Mouse (Mus musculus) cerebellum, postnatal 14 days (tissue): ENCODE results near the gene Enpep.

Experiments
- DNase-seq, 2 experiments: peaks; one replicate each; pipeline ENCODE4 v3.0.0; 2021; ENCODE audit warnings: mixed read lengths in 2 of 2

Gene Enpep

DNA sequence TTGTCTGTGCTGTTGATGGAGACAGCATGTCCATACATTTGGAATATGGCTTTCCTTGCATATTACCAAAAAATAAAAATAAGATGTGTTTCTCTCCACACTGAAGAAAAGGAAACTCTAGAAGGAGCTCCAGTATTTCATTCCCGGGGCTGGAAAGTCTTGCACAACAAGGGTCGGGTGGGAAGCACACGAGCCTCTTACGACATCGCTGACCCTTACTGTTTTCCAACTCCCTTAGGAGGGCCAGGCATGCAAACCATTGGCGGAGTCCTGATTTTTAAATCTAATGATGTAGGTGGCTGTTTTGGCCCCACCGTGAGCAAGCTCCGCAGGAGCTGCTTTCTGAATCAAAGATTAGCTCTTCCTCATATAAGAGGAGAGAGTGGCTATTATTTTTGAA, 20.6 kb downstream of the Enpep start:
- no peak for DNase-seq

DNA sequence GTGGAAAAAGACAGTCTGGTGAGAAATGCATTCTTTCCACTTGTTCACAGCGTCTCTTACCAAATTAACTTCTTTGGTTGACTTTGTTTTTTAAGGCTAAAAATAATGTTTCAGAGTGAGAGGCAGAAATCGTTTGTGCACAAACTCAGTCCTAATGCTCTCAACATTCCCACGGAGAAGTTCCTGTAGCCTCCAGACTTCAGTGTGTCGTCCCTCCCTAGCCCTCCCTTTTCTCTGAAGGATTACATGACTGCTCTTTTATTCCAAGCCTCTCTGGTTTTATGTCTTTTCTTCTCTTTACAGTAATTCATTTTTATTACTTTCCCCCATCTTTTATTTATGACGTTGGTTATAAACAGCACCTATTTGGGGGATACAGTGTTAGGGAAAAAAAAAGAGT, 22.6 kb downstream of the Enpep start:
- DNase-seq: no peak

DNA sequence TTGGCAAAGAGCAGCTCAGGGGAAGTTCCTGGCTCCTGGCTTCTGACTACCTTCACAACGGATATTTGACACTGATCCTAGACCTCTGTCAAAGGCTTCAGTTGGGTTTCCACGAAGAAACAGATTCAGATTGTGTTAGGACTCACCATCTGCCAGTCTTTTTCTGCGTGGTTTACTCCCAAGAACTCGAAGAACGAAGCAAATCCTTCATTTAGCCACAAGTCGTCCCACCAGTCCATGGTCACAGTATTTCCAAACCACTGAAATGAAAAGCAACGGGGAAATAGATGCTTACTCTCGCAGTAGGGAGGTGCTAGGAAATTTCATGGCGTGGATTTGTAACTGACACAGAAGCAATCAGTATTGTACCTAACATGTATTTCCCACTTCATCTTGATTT, 23.6 kb downstream of the Enpep start:
- DNase-seq: peak; percentile 38 to 54

DNA sequence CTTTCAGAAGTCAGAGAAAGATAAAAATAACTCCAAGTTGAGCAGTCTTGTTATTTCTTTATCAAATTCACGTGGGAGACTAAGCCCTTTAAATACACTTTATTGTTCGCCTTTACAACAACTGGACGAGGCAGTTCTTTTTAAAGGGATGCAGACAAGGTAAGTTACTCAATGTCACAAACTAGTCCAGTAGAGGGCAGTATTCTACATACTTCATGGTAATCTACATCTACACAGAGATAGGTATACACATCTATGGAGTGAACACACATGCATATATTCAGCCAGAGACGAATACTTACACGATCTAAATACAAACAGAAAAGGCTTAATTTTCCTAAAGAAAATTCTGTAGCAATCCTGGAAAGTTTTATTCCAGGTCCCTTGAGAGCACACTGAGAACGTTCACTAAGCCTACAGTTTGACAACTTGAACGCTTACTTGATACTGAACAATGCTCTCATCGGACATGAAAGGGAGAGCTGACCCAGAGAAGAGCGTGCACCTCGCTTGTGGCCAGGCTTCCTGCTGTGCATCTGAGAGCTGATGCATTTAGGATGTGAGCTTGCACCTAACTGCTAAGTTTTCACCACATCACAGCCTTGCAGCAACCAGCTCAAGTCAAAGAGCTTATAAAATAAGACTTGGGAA, 24.3 kb downstream of the Enpep start:
- peak; percentile 27 to 55 for DNase-seq

DNA sequence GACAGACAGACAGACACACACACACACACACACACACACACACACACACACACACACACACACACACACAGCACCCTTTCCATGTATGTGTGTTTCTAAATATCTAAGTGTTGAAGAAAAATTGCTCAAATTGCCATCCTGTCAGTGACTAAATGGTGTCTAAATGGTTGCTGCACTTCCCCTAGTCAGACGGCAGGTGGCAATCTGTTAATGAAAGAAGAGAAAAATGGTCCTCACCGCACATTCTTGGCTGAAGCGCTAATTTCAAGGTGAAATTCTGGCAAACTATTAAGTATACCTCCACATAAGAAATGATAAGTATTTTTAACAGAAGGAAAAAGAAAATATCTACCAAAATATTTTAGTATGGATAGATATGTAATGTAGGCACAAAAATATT, 28.6 kb downstream of the Enpep start:
- DNase-seq: peak; percentile 69 to 71

DNA sequence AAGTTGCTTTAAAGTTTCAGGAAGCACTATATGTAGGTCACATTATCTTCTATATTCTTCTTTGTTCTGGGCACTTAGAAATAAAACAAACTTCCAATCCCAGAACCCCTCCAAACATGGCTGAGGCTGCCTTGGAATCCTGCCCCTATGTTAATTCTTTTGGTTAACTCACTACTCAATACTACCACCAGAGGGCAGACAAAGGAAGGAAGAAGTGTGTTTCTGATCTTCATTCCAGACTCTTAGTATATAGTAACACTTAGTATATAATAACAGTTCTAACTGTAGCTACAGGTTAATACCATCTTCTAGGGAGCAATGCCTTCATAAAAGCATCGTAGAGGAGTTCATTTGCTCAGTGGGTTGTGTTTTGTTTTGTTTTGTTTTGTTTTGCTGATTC, 32.6 kb downstream of the Enpep start:
- peak; percentile 47 to 57 for DNase-seq

DNA sequence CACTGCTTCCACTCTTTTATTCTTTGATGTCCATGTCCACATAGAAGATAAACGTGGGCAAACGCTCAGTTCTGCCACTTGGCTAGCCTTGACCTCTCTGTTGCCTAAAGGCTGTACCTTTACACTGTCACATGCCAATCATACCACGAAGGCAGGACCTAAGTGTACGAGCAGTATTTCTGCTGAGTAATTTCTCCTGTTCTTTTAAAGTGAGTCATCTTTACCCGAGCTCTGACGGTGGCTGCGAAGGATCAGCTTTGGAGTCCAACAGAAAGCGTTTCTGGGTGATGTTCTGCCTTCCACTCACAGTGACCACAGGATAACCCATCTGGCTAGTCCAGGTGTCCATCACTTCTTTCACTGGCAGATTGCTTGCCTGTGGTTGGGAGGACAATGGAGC, 33.9 kb downstream of the Enpep start:
- DNase-seq: no peak

DNA sequence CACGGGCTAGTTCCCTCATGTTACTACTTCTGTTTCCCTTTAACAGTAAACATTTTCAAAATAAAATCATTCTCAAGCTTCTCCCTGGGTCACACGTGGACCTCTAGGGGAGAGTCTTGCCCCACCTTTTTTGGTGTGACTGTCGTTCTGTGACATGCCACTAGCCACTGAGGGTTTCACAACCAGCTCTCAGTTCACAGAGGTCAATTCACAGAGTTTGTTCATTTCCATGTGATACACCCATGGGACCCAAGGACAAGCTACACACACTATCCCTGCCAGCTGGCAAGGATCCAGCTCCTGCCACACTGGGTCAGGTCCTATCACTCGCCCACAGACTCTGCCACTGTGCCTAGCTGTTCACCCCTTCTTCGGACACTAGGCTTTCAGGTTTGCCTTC, 35.5 kb downstream of the Enpep start:
- peak in 1 of 2 experiments; percentile 29 for DNase-seq

DNA sequence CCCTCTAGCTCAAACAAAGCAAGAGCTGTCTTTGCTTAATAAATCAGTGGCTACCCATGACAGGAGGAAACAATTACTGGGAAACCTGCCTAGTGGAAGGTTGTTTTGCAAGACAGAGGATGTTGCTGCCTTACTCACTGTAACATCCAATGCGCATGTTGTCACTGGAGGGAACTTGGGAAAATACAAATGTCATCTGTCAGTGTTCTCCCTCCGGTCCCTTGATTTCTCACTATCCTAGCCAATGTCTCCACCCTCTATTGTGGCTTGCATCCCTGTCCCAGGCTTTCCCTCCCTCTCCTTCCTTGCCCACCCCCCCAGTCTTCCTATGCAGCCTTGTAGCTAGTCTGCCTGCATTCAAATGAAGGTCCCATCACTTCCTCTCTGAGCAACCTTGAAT, 36.6 kb downstream of the Enpep start:
- DNase-seq: no peak

DNA sequence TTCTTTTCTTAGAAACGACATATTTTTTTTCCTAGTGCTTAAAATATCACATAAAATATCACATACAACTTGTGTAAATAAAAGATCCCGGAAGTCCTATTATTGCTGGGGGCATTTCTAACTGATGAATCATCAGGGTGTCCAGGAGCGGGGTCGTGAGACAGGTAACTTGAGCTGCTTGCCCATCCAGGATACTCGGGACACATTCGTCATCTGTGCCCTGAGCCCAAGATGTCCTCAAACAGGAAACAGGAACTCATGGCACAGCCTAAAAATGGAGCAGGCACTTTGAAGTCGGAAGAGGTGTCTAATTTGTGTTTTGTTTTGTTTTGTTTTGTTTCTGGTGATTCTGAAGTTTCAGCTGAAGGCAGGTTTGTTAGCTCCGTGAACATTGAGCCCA, 43.0 kb downstream of the Enpep start:
- no peak for DNase-seq

DNA sequence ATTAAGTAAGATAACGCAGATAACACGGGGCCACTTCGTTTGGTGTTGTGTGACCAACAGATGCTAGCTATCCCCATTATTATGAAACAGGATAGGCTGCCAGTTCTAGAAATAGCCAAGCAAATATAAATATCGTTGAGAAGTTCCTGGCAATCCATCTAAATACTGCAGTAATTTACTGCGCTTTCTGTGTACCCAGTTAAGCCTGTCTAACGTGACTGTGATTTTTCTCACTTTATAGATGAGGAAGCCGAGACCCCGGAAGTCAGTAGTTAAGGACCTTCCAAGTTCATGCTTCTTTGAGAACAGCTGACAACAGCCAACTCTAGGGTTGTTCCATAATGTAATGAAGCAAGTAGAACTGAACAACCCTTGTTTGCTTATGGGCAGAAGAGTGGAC, 45.4 kb downstream of the Enpep start:
- no peak for DNase-seq

DNA sequence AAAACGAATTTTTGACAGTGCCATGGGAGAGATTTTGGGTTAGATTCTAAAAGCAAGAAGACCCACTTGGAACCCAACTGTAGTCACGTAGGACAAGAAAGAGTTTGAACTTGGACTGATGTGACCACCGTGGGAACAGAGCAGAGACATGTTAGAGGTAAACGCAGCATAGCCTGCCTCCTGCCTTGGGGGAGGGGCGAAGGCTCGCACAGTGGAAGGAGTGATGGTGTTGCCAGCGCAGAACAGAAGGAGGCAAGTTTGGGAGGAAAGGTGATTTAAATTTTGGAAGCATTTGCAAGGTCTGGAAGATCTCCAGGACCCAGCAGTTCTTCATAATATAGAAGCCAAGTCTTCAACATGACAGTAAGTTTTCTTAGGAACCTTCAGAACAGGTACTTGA, 46.1 kb downstream of the Enpep start:
- DNase-seq: peak in 1 of 2 experiments; percentile 7

DNA sequence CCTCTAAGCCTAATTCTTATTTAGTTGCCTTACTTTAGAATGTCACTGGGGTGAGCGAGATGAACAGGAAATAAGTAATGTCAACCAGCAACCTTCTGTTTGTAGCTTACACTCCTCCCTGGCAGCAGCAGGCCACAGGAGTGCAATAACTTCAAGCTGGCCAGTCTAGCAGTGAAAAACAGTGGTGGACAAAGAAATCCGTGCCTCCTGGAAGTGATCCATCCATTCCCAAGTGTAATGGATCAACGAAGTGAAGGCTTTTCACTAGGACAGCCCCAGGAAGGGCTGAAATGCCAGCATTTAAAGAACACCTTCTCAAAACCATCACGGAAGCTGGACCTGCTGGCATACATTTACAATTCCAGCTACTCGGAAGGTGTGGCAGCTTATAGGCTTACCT, 48.2 kb downstream of the Enpep start:
- no peak for DNase-seq

DNA sequence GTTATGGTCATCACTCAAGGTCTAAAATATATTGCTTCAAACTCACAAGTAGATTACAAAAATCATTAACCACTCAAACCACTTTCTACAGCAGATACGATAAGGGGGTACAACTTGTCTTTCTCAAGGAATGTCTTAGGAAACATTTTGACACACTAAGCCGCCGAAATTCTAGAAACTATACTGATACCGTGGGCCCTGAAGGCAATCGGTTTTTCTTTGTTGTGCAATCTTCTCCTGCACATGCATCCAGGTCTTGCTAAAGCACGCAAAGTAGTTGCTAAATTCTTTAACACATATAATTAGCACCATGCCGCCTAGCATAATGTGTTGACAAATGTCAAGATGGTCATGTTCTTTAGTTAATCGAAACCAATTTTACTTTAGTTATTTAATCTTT, 53.1 kb downstream of the Enpep start:
- DNase-seq: no peak

DNA sequence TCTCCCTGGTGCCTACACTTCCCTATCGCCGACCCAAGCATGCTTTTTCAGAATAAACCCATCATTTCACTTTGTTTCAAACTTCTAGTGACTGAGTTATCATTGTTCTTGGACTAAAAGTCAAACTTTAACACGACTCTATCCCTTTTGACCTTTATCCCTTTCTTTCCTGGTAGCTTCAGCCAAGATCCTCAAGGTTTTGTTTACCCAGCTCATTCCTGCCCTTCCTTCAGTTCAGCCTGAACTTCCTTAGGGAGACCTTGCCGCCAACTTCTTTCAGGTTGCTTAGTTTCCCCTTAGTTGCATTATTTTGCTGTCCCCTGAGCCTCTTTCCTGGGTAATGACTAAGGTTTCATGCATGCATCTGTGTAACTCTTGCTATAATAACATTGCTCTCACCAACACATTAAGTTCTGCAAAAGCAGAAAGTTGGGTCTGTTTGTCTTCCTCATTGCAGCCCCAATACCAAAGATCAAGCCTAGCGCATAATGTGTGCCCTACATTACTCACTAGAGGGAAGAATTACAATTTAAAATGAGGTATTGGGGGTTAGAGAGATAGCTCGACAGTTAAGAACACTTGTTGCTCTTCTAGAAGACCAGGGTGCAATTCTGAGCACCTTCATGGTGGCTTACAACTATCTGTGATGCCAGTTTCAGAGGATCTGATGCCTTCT, 59.2 kb downstream of the Enpep start:
- DNase-seq: no peak

DNA sequence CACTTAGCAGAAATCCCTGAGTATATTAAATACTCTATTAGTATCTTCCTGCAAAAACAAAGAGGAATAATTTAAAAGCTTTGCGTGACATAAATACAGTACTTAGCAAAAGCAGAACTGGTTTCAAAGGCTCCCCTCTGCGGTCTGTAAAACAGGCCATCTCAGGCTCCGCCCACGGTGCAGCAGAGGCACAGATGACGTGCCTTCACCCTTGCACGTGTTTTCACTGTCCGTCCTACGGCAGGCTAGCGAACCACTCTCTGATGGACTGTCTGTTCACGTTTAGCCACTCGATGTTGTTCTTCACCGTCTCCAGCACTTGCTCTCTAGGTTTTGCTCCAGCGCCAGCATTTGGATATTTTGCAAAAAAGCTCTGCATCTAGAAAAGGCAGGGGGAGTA, 62.5 kb downstream of the Enpep start:
- no peak for DNase-seq

DNA sequence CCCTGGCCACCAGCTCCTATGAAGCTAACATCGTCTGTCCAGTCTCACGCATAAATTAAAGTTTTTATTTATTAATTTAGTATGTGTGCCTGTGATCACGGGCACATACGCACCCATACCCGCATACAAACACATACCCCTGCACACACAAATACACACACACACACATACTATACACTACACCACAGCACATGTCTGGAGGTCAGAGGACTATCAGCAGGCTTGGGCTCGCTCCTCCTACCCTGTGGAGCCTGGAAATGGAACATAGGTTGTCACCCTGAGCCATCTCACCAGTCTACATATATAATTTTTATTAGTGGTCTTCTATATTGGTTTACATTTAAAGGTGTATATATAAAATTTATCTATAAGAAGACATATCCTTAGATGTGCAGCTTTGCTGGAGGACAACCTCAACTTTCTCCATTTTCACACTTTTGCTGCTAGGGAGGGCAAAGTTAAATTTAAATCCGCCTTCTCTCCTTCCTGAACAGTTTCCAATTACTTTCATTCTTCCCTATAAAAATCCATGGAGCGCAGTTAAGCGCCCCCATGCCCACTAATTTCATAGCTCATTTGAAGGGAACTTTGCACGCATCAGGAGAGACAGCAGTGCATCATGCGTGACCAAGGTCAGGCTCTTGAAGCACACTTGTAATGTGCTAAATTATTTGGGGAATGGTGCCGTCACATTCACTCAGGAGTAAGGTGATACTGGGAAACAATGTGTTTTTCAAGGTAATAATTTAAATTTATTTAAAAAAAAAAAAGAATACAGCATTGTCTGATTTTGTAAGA, 63.4 kb downstream of the Enpep start:
- no peak for DNase-seq

DNA sequence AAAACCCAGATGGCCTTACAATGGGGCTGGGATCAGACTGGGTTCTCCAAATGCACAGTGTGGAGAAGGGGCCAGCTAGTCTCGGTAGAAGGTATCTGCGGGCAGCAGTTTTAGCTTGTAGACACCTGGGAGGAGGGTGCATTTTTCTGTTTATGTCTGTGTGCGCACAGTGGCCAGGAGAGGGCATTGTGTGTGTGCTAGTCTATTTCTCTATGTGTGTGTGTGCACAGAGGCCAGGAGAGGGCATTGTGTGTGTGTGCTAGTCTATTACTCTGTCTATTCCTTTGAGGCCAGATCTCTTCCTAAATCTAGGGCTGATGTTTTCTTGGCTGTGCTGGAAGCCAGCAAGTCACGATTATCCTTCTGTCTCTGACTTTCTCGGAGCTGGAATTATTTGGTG, 74.0 kb downstream of the Enpep start:
- DNase-seq: no peak

DNA sequence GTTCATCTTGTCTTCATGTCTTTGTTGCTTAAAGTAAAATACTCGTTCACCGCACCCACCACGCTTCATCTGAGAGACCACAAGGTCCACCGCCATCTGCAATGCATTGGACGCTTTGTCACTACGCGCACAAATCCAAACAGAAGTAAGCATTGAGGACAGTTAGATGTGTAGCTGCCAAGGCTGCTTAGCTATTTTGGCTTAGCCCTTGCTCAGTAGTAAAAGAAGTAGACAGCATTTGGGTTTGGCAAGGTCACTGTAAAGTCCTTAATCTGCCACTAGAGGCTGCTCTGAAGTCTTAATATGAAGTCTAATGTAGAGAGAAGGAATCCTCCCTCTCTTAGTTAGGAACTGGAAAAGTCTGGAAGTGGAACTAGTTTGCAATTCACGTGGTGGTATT, 75.8 kb downstream of the Enpep start:
- DNase-seq: peak; percentile 10 to 30

DNA sequence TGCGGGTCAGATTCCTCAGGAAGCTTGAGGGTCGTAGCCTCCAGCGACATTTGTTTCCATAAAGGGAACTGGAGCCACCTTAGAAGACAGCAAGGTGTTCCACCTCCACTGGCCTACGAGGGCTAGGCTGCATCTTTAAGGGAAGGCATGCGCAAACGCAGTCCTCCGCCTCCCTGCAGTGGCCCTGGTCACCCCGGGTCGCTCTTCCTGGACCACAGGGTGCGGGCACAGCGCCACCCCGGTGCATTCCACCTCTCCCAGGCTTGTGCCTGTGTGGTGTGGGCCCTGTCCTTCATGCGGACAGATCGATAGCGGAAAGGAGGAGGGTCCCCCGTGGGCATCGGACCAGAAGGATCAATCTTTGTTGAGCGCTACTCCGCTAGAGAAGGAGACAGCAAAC, 76.2 kb downstream of the Enpep start:
- DNase-seq: peak; percentile 16 to 19

DNA sequence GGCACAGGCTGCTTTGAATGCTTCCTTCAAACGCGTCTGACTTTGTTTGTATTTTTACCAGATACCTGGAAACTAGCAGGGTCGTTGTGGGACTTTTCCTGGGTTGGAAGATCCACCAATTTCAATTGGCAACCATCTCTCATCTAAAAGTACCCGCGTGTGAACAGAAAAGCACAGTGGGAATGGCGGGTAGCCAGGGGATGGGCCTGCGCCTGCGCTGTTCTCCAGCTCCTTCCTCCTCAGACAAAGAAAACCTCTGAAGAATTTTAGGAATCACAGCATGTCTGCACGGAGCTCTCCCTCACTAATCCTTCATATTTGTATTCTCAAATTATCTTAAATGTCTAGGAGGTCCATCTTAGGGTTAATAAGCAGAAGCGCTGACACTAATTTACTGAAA, 78.3 kb downstream of the Enpep start:
- peak; percentile 10 to 16 for DNase-seq

DNA sequence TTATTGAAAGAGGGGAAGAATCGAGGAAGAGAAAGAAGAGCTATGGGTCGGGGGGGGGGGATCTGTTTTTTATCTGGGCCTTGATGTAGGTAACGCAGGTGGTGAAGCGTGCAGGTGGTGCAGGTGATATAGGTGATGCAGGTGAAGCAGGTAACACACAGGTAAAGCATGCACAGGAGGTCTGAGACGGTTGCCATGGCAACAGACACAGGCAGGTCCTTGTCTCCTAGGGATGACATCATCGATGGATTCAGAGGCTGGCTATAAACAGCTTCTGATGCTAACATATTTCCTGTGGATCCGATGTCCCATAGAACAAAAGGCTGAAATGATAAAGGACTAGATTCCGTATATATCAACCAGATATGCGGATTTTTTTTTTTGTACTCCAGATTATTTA, 81.5 kb downstream of the Enpep start:
- DNase-seq: no peak

DNA sequence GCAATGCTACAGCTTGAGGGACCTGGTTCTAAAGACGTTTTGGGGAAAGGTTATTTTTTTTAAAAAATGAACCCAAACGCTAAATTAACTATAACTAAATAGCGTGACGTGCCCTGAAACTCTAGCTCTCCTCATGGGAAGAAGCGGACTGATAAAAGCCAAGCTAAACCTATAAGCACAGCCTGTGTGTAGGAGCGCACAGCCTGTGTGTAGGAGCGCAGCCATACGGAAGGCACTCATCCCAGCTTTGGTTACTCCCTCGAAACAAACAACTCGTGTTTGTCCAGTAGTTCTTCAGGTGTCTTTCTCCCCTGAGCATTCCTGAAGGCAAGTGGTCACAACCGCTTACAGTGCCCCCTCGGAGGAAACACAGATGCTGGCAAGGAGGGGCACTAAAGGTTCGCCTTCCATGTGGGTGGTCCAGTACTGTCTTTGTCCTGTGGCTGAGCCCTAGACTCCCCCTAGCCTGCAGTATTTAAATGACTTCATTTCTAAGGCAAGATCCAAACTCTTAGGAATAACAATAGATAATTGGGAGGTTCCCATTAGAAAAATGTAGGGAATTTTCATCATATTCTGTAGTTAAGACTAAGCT, 93.8 kb downstream of the Enpep start:
- DNase-seq: no peak

DNA sequence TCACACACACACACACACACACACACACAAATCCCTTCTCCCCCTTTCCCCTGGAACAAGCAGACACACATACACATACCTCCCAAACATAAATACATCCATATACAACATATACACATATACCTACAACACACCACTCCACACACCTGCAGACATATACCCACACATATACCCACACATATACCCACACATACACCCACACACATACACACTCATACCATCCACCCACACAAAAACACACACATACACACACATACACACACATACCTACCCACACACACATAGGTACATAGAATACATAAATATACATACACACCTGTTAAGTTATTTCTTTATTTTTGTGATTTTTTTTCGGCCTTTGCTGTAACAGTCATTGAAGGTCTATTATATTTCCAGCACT, 94.5 kb downstream of the Enpep start:
- DNase-seq: no peak
